Mouse (Mus musculus): ENCODE measurements around the gene Wnt2b. TPM values are rescaled to one million over a fixed set of nuclear protein-coding genes. Genes with fewer than 3 reads are reported as not detected.

Wnt2b gene
- total RNA-seq, 2 experiments from 2014 or later: 2.4 to 2.8 TPM

- DNase-seq: no peak
- intact Hi-C loops (cut with DNase I): no loop called here
These were observed 46.7 kb downstream of the Wnt2b start for GRCm38 (mm10) chr3:104914986-104915385.

GRCm38 (mm10) chr3:104909195-104909594 lies 52.5 kb downstream of the Wnt2b start:
- no peak for DNase-seq
- intact Hi-C loops (cut with DNase I): no loop called here

- intact Hi-C loops (cut with DNase I): no loop called here
- no peak for DNase-seq
These were observed 55.7 kb downstream of the Wnt2b start for GRCm38 (mm10) chr3:104906007-104906406.

- no peak for DNase-seq
- intact Hi-C loops (cut with DNase I): no loop called here
These were observed 56.3 kb downstream of the Wnt2b start for GRCm38 (mm10) chr3:104905389-104905788.

- intact Hi-C loops (cut with DNase I): loop anchor here (5.0 kb wide), 1 partner anchor 66 kb away; no protein-coding TSS in a partner anchor
These were observed 60.6 kb downstream of the Wnt2b start for GRCm38 (mm10) chr3:104901154-104901553.

GRCm38 (mm10) chr3:104896141-104896540 lies 65.6 kb downstream of the Wnt2b start:
- intact Hi-C loops (cut with DNase I): no loop called here
- no peak for DNase-seq

More at GRCm38 (mm10) chr3:104901154-104901553, 60.6 kb downstream of the Wnt2b start:
- DNase-seq: no peak

Other genes starting within 250 kb of the Wnt2b start
- 10 to 100 TPM; 39.2 to 39.7 TPM for gene Ppm1j, start 180.9 kb downstream of the Wnt2b start, total RNA-seq (2021)
- gene Fam19a3, start 180.1 kb downstream of the Wnt2b start, total RNA-seq (2021): 1 to 10 TPM; 2.2 to 2.3 TPM
- gene Rhoc, start 173.5 kb downstream of the Wnt2b start, total RNA-seq (2021): 100 to 1,000 TPM; 139 to 166 TPM
- 1 to 10 TPM; 7.4 to 7.9 TPM for gene Mov10, start 143.4 kb downstream of the Wnt2b start, total RNA-seq (2021)
- gene St7l, start 97.9 kb downstream of the Wnt2b start, total RNA-seq (2021): 10 to 100 TPM; 25.3 to 25.9 TPM
- gene Capza1, start 97.4 kb downstream of the Wnt2b start, total RNA-seq (2021): 10 to 100 TPM; 55.1 to 57.6 TPM
- gene Cttnbp2nl, start 91.2 kb upstream of the Wnt2b start, total RNA-seq (2021): 10 to 100 TPM; 30.2 to 31.3 TPM
- not detected for gene 4930564D02Rik, start 104.9 kb upstream of the Wnt2b start, total RNA-seq (2021)